Mouse (Mus musculus): ENCODE measurements around the gene Cyp2a4.
"Not testable (repeated sequence)": the region's sequence is repeated elsewhere in the genome, so short reads cannot be mapped to it uniquely, and the experiment has no call there.

Gene Cyp2a4

GRCm38 (mm10) chr7:26306926-26307325 is at the start of gene Cyp2a4:
Cyp2a4 (plus strand) TSS chr7:26307169.
- not testable (repeated sequence) for DNase-seq

- DNase-seq, result not testable (repeated sequence)
These were observed 46.9 kb upstream of the Cyp2a4 start, which contains the start of gene Vmn1r184 for GRCm38 (mm10) chr7:26260034-26260433. Vmn1r184 (plus strand) TSS chr7:26260334.

- not testable (repeated sequence) for DNase-seq
These were observed 3.4 kb upstream of the Cyp2a4 start for GRCm38 (mm10) chr7:26303429-26304166.

- DNase-seq, result not testable (repeated sequence)
These were observed 4.8 kb downstream of the Cyp2a4 start for GRCm38 (mm10) chr7:26311786-26312185.

GRCm38 (mm10) chr7:26315194-26315593 is 8.2 kb downstream of the Cyp2a4 start:
- not testable (repeated sequence) for DNase-seq

- DNase-seq, result not testable (repeated sequence)
These were observed 8.8 kb downstream of the Cyp2a4 start for GRCm38 (mm10) chr7:26315809-26316208.

- DNase-seq, result not testable (repeated sequence)
These were observed 13.4 kb downstream of the Cyp2a4 start for GRCm38 (mm10) chr7:26320361-26320760.

- DNase-seq, result not testable (repeated sequence)
These were observed 43.2 kb downstream of the Cyp2a4 start for GRCm38 (mm10) chr7:26350177-26350576.

- DNase-seq, result not testable (repeated sequence)
These were observed 45.3 kb downstream of the Cyp2a4 start for GRCm38 (mm10) chr7:26352258-26352657.

GRCm38 (mm10) chr7:26356719-26357118 is 49.8 kb downstream of the Cyp2a4 start:
- not testable (repeated sequence) for DNase-seq

Data from kidney, postnatal 4 days (tissue).